Mouse (Mus musculus) brain, embryonic 14.5 days (tissue): ENCODE data around the gene Anxa5. TPM values are rescaled to one million over a fixed set of nuclear protein-coding genes. Genes with fewer than 3 reads are reported as not detected.
A peak's percentile ranks its signal among the peaks of the same experiment; 100 is the strongest.

ENCODE experiments used
- DNase-seq: peaks from one replicate; pipeline ENCODE4 v3.0.0-alpha.2; 2011; ENCODE audit warnings: low read depth
- CTCF ChIP-seq: fragments of 200-500 bp; IDR thresholded peaks from 2 replicates; pipeline ENCODE4 v1.5.1; 2012; ENCODE audit warnings: inconsistent platforms, mild to moderate bottlenecking, moderate library complexity, borderline replicate concordance; ENCODE audit not compliant: insufficient read depth, insufficient read length; ENCODE audit errors: extremely low read depth
- POLR2A ChIP-seq: fragments of 200-500 bp; IDR thresholded peaks from 2 replicates; pipeline ENCODE4 v1.6.1; 2012; ENCODE audit warnings: mild to moderate bottlenecking, inconsistent platforms, borderline replicate concordance; ENCODE audit not compliant: poor library complexity, insufficient read depth, insufficient read length, severe bottlenecking; ENCODE audit errors: extremely low read depth
- polyA plus RNA-seq: library from polyadenylated mRNA; depleted of rRNA; stranded (reverse); fragments of >200 nt; gene quantifications from 2 replicates; pipeline ENCODE4 v1.2.3, GENCODE M21; 2012

The Anxa5 gene
- polyA plus RNA-seq, 1 experiment = 66.1 TPM

- TF ChIP-seq CTCF (peak; percentile 80), POLR2A (no peak)
Measured at GRCm38 (mm10) chr3:36496746-36497145, 21.1 kb upstream of the Anxa5 start.

DNA sequence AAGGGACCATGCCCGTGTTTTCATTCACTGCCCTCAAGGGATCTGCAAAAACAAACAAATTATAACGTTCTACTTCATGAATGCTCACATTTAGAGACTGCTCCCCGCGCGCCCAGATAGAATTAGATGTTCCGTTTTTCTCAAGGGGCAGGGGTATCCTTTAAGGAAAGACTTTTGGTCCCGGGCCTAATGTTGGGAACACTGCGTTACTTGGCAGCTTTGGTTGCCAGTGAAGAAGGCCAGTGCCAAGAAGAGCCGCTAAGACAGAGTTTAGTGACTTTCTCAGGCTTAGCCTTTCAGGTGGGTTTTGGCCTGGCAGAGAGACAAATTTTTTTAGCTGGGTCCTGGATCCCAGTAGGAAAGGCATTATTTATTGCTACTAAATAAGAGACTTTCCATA, 20.6 kb upstream of the Anxa5 start:
- no peak for TF ChIP-seq POLR2A
- TF ChIP-seq CTCF = no peak
- no peak for DNase-seq

More at GRCm38 (mm10) chr3:36496746-36497145, 21.1 kb upstream of the Anxa5 start:
- DNase-seq = peak; percentile 85

GRCm38 (mm10) chr3:36495436-36495835, 19.7 kb upstream of the Anxa5 start:
- DNase-seq = peak; percentile 90
- TF ChIP-seq POLR2A (no peak), CTCF (peak; percentile 93)

- TF ChIP-seq POLR2A (no peak), CTCF (no peak)
- no peak for DNase-seq
Measured at GRCm38 (mm10) chr3:36494613-36495012, 18.9 kb upstream of the Anxa5 start.

DNA sequence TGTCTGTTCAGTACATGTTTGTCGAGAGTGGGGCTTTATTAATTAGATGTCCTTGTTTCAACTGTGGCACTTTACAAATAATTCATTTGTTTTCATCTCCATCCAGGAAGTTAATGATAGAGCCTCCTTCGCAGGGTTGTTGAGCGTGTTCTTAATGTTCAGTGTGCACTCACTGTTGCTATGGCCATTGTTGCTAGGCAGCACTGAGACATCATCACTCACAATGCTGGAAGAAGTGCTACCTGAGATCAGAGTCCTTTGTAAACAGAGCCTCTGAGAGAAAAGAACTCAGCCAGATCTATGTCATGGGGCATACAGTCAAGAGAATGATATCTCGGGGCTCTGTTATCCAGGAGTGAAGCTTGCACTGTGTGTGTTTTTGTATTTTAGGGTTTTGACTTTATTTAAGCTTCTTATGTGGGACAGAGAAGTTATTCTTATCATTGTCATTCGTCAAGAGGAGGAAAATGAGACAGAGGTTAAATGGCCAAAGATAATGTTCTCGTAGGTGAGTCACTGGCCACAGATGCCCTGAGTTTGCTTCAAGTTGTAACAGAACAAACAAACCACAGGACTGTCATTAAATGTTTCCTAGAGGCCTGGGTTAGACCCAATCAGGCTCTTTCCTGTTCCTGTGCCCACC, 18.1 kb upstream of the Anxa5 start:
- DNase-seq = peak; percentile 59
- no peak for TF ChIP-seq POLR2A
- TF ChIP-seq CTCF = no peak

DNA sequence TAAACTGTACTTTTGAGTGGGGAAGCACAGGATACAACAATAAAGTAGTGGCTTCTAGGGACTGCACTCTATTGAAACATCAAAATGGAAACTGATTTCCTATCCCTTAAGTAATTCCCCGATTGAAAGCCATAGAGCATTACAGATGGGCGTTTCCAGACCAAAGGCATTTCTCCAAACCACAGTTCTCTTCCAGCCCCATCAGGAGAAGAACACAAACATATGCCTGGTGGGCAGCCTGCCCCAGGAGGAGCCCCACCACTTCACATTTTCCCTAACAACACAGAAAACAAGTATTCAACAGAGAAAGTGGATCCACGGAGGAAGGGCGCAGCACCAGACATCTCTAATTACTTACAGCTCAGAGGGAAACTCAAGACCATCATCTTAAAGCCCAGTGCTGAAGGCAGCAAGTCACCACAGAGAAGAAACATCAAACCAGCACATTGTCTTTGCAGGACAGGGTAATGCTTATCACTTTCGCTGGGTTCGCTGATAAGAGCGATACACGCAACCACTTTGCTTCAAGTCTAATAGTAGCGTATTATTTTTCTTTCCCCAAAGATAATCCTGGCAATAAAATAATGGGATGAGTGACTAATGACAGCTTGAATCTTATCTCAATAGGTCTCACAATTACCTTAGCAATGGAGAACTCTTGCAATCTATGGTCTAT, 17.2 kb upstream of the Anxa5 start:
- TF ChIP-seq POLR2A (no peak), CTCF (no peak)

DNA sequence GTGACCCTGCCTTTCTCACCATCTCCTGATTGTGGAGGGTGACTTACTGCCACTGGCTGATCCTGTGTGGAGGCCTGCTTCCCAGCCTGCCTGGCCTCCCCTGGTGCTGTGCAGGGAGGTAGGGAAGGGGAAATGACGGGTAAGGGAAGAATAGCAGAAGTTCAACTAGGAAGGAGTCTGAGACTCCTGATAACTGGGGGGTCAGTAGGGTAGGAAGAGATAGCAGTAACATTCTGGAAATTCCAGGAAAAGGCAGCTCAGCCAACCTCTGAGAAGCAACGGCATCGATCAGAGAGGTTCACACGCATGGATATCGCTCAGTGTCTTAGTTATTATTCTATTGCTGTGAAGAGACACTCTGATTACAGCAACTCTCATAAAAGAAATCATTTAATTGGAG, 15.8 kb upstream of the Anxa5 start:
- no peak for DNase-seq

More for the DNA sequence above, 17.2 kb upstream of the Anxa5 start:
- no peak for DNase-seq

GRCm38 (mm10) chr3:36489590-36489910, 13.9 kb upstream of the Anxa5 start:
- no peak for DNase-seq
- no peak for TF ChIP-seq POLR2A
- TF ChIP-seq CTCF = no peak

More for the DNA sequence above, 15.8 kb upstream of the Anxa5 start:
- no peak for TF ChIP-seq CTCF
- TF ChIP-seq POLR2A = no peak

DNA sequence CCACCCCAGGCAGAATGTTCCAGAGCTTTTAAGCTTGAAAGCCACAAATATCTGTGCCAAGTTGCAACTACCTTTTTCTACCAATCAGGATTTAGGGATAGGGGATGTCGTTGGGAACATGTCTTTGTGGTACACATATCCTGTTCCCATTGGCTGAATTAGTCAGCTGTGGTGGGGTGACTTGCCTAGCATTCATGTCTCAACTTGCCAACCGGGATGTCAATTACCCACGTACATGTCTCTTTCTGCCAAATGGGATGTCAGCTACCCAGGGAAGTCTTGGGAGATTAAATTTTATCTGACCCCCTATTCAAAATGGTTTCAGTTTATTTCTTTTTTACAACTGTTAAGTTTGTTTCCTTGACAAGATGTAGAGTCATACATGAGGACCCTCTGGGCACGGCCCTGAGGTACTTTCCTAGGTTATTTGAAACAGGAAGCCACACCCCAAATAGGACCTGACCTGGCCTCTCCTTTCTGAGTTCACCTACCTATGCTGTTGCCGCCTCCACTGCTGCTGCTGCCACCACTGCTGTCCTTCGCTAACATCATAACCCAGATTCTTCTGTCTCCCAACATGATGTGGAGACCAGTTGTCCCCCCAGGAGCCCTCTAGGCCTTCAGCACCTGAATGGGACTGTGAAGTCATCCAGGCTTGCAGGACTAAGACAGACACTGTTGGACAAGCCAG, 13.3 kb upstream of the Anxa5 start:
- TF ChIP-seq CTCF (no peak), POLR2A (no peak)
- DNase-seq = no peak

- no peak for DNase-seq
- TF ChIP-seq CTCF = no peak
- no peak for TF ChIP-seq POLR2A
Measured at GRCm38 (mm10) chr3:36488367-36488766, 12.7 kb upstream of the Anxa5 start.

GRCm38 (mm10) chr3:36486881-36487280, 11.2 kb upstream of the Anxa5 start:
- no peak for TF ChIP-seq POLR2A
- no peak for TF ChIP-seq CTCF
- no peak for DNase-seq

DNA sequence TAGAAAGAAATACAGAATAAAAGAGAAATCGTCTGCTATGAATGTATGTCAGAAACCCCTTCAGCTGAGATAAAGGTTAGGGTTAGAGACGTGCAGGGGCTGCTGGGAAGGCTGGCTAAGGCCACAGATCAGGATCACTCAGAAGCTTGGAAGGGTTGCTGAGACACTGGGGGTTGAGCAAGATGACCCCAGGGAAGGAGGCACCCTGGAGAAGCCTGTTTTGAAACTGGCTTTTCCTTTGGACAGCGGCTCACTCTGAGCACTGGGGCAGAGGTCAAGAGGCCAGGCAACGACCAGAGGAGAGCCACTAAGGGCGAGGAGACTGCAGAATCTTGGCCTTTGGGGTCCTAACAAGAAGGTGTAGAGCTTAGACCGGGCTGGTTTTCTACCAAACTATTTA, 10.5 kb upstream of the Anxa5 start:
- DNase-seq = no peak
- TF ChIP-seq CTCF (no peak), POLR2A (no peak)

- TF ChIP-seq CTCF (no peak), POLR2A (no peak)
Measured at GRCm38 (mm10) chr3:36484292-36484691, 8.6 kb upstream of the Anxa5 start.

More at GRCm38 (mm10) chr3:36484292-36484691, 8.6 kb upstream of the Anxa5 start:
- no peak for DNase-seq
